Mouse (Mus musculus): ENCODE measurements around the gene Chrna4.

The Chrna4 gene

GRCm38 (mm10) chr2:181043437-181043836 lies at the start of gene Chrna4:
Gene Chrna4 (minus strand): TSS chr2:181043546.
- no peak for DNase-seq (ENCODE audit: low spot score in 2 of 2)

- no peak for DNase-seq (ENCODE audit: low spot score in 2 of 2)
Observed at GRCm38 (mm10) chr2:181090123-181090522, 46.8 kb upstream of the Chrna4 start.

GRCm38 (mm10) chr2:181084997-181085396 lies 41.7 kb upstream of the Chrna4 start:
- no peak for DNase-seq (ENCODE audit: low spot score in 2 of 2)

- no peak for DNase-seq (ENCODE audit: low spot score in 2 of 2)
Observed at GRCm38 (mm10) chr2:181083945-181084344, 40.6 kb upstream of the Chrna4 start.

- DNase-seq (ENCODE audit: low spot score in 2 of 2), result no peak
Observed at GRCm38 (mm10) chr2:181080886-181081285, 37.5 kb upstream of the Chrna4 start.

- no peak for DNase-seq (ENCODE audit: low spot score in 2 of 2)
Observed at GRCm38 (mm10) chr2:181079518-181079917, 36.2 kb upstream of the Chrna4 start.

- DNase-seq (ENCODE audit: low spot score in 2 of 2), result no peak
Observed at GRCm38 (mm10) chr2:181078908-181079307, 35.6 kb upstream of the Chrna4 start.

- DNase-seq (ENCODE audit: low spot score in 2 of 2), result no peak
Observed at GRCm38 (mm10) chr2:181075501-181075900, 32.2 kb upstream of the Chrna4 start.

GRCm38 (mm10) chr2:181072403-181072714 lies 29.0 kb upstream of the Chrna4 start:
- DNase-seq (ENCODE audit: low spot score in 2 of 2), result no peak

GRCm38 (mm10) chr2:181071706-181072402 lies 28.5 kb upstream of the Chrna4 start:
- peak; percentile 7 to 40 for DNase-seq (ENCODE audit: low spot score in 2 of 2)

- DNase-seq (ENCODE audit: low spot score in 2 of 2), result no peak
Observed at GRCm38 (mm10) chr2:181070136-181070535, 26.8 kb upstream of the Chrna4 start.

GRCm38 (mm10) chr2:181068499-181068898 lies 25.2 kb upstream of the Chrna4 start:
- DNase-seq (ENCODE audit: low spot score in 2 of 2), result no peak

GRCm38 (mm10) chr2:181065827-181066226 lies 22.5 kb upstream of the Chrna4 start:
- no peak for DNase-seq (ENCODE audit: low spot score in 2 of 2)

- peak; percentile 11 to 15 for DNase-seq (ENCODE audit: low spot score in 2 of 2)
Observed at GRCm38 (mm10) chr2:181060127-181060526, 16.8 kb upstream of the Chrna4 start.

GRCm38 (mm10) chr2:181058193-181058592 lies 14.8 kb upstream of the Chrna4 start:
- DNase-seq (ENCODE audit: low spot score in 2 of 2), result no peak

- DNase-seq (ENCODE audit: low spot score in 2 of 2), result no peak
Observed at GRCm38 (mm10) chr2:181057341-181057740, 14.0 kb upstream of the Chrna4 start.

- no peak for DNase-seq (ENCODE audit: low spot score in 2 of 2)
Observed at GRCm38 (mm10) chr2:181052171-181052570, 8.8 kb upstream of the Chrna4 start.

GRCm38 (mm10) chr2:181048986-181049385 lies 5.6 kb upstream of the Chrna4 start:
- no peak for DNase-seq (ENCODE audit: low spot score in 2 of 2)

- DNase-seq (ENCODE audit: low spot score in 2 of 2), result no peak
Observed at GRCm38 (mm10) chr2:181048252-181048945, 5.1 kb upstream of the Chrna4 start.

GRCm38 (mm10) chr2:181044001-181044400 lies 655 bp upstream of the Chrna4 start:
- no peak for DNase-seq (ENCODE audit: low spot score in 2 of 2)

GRCm38 (mm10) chr2:181042376-181042775 lies 970 bp downstream of the Chrna4 start:
- no peak for DNase-seq (ENCODE audit: low spot score in 2 of 2)

- DNase-seq (ENCODE audit: low spot score in 2 of 2), result no peak
Observed at GRCm38 (mm10) chr2:181041941-181042340, 1.4 kb downstream of the Chrna4 start.

- DNase-seq (ENCODE audit: low spot score in 2 of 2), result no peak
Observed at GRCm38 (mm10) chr2:181039356-181039680, 4.0 kb downstream of the Chrna4 start.

All from spleen, postnatal 36 days (tissue).